Mouse (Mus musculus): ENCODE data around the gene Synrg. TPM values are rescaled to one million over a fixed set of nuclear protein-coding genes. Genes with fewer than 3 reads are reported as not detected.

Gene Synrg
- total and polyA plus RNA-seq, 3 experiments, result 9.5 to 25.2 (median 15.8) TPM

DNA sequence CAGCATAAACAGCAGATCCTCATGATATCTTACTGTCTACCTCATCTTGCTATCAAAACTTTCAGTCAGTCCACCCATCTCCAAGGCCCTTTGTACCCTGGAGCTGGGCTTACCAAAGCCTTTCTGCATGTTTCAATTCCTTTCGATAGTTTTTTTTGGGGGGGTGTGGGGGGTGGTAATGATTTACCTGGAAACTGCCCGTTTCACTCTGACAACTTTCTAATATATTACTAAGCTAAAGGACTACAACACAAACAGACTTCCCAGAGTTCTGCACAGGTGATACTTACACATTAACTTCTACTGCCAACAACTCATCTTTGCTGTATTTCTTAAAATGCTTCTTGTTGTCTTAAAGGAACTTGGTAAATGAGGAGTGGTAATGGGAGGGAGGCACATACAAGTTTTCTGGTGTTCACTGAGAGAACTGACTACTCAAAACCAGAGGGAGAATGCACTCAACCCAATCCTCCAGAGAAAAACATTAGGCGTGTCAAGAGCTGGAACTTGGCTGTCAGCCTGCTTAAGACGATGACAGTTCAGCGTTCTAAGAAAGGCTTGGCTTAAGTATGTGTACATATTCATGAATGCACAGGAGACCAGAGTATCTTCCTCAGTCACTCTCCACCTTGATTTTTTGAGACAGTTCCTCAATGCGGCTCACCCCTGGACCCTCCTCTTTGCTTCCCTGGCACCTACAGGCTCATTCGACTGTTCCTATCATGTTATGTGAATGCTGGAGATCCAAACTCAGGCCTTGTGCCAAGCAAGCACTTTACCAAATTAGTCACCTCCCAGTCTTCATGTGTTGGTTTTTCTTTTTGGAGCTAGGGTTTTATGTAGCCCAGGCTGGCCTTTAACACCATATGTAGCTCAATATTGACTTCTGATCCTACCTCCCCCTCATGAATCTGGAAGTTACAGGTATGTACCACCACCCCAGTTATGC is 109.9 kb downstream of the Synrg start:
- Histone ChIP-seq H3K4me1 (ENCODE audit: control insufficient read depth in 1 of 2, insufficient read depth in 2 of 2) (peaks cover 22 to 60% of the 10 kb centered on the region in 2 experiments), H3K79me2 (replicated peaks; ENCODE audit: control insufficient read depth, extremely low read depth, insufficient read depth, poor library complexity, severe bottlenecking) (no peaks in the 10 kb centered on the region), H3K9ac (ENCODE audit: insufficient read depth, low read depth) (peak overlapping the region; percentile 36), H3K9me3 (replicated peaks; ENCODE audit: low read length) (no peaks in the 10 kb centered on the region), H3K27ac (ENCODE audit: insufficient read depth, low read depth) (peak overlapping the region; percentile 92), H3K4me3 (replicated peaks in 1 of 3; ENCODE audit: low read depth in 2 of 3, low read length in 2 of 3, poor library complexity in 1 of 3) (no peak overlapping the region), H3K4me2 (ENCODE audit: insufficient read depth, low read depth, poor library complexity, severe bottlenecking) (peak overlapping the region; percentile 39), H3K27me3 (replicated peaks) (no peaks in the 10 kb centered on the region), H3K36me3 (replicated peaks in 1 of 2; ENCODE audit: control insufficient read depth in 1 of 2, insufficient read depth in 1 of 2, low read length in 1 of 2) (peaks cover 6 to 19% of the 10 kb centered on the region in 2 experiments)
- dilution Hi-C loops (cut with MboI; ENCODE audit: extremely low pct_ligation_motif_present, extremely low pct_unique_long_range_greater_than_20kb, low sequenced_read_pairs) (no loop called here), in situ Hi-C loops (cut with MboI; ENCODE audit: low pct_ligation_motif_present, low pct_unique_long_range_greater_than_20kb, low sequenced_read_pairs) (loop anchor here (5.0 kb wide), 1 partner anchor 33 kb away; no protein-coding TSS in a partner anchor)
- no peak for TF ChIP-seq CTCF (conservative IDR thresholded peaks at IDR 0.05 in 1 of 2, IDR thresholded peaks at IDR 0.05 in 1 of 2; ENCODE audit: low read depth in 2 of 2, low read length in 2 of 2)
- TF ChIP-seq SIN3A (IDR thresholded peaks at IDR 0.05; ENCODE audit: low read length), result peak; percentile 67
- peak; percentile 72; the same call in 1 of the 2 replicates for TF ChIP-seq ETS1 (conservative IDR thresholded peaks at IDR 0.05; ENCODE audit: low read depth, low read length)
- TF ChIP-seq GABPA (IDR thresholded peaks at IDR 0.05; ENCODE audit: insufficient replicate concordance, low read depth, low read length), result no peak
- TF ChIP-seq BHLHE40 (IDR thresholded peaks at IDR 0.05; ENCODE audit: low read depth, low read length), result peak; percentile 46
- TF ChIP-seq EP300 (IDR thresholded peaks at IDR 0.05; ENCODE audit: low read length), result peak; percentile 47; the same call in 1 of the 2 replicates
- peak; percentile 69; the same call in 1 of the 2 replicates for TF ChIP-seq JUND (conservative IDR thresholded peaks at IDR 0.05; ENCODE audit: low read depth, low read length)
- no peak for TF ChIP-seq RCOR1 (conservative IDR thresholded peaks at IDR 0.05; ENCODE audit: low read depth, low read length)
- TF ChIP-seq ZNF384 (IDR thresholded peaks at IDR 0.05; ENCODE audit: low read depth, low read length), result 0 out of 2 replicates have a peak, but pooled peaks have one; percentile 8
- peak; percentile 70; the same call in 1 of the 2 replicates for TF ChIP-seq TCF12 (IDR thresholded peaks at IDR 0.05; ENCODE audit: low read depth, low read length)
- no peak for TF ChIP-seq USF2 (conservative IDR thresholded peaks at IDR 0.05; ENCODE audit: low read depth, low read length)
- peak; percentile 52; the same call in 1 of the 2 replicates for TF ChIP-seq JUN (IDR thresholded peaks at IDR 0.05; ENCODE audit: insufficient read depth, low read depth, low read length)
- TF ChIP-seq MEF2A (IDR thresholded peaks at IDR 0.05; ENCODE audit: borderline replicate concordance, low read depth, low read length), result peak; percentile 57; the same call in 1 of the 2 replicates
- peak; percentile 77; the same call in 1 of the 2 replicates for TF ChIP-seq MAZ (IDR thresholded peaks at IDR 0.05; ENCODE audit: low read depth, low read length)
- TF ChIP-seq POLR2A (IDR thresholded peaks at IDR 0.05; ENCODE audit: low read depth, low read length), result no peak
- TF ChIP-seq MXI1 (IDR thresholded peaks at IDR 0.05; ENCODE audit: low read depth, low read length), result peak; percentile 59; the same call in 1 of the 2 replicates
- peak; percentile 93 for TF ChIP-seq IRF4 (IDR thresholded peaks at IDR 0.05; ENCODE audit: low read depth, low read length)
- peak; percentile 64 for DNase-seq (ENCODE audit: extremely low read depth)

DNA sequence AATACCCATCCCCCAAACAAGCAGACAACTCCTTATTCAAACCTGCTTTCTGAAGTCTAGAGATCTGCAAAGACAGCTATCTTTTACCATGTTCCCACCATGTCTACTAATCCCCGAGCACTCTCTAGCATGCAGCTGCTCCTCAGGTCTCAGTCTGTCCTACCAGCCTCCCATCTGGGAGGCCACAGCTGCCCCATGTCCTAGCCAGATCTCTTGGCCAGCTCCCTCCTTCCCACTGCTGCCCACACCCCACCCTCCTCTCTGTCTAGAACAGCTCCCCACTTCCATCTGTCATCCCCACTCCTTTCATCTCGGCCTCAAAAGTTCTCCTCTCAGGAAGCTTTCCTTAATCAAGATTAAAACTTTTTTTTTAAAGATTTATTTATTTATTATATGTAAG is 112.8 kb downstream of the Synrg start:
- dilution Hi-C loops (cut with MboI; ENCODE audit: extremely low pct_ligation_motif_present, extremely low pct_unique_long_range_greater_than_20kb, low sequenced_read_pairs), result no loop called here
- H3K27me3 ChIP-seq (replicated peaks), result no peaks in the 10 kb centered on the region
- peaks cover 23 to 45% of the 10 kb centered on the region in 2 experiments for H3K36me3 ChIP-seq (replicated peaks in 1 of 2; ENCODE audit: control insufficient read depth in 1 of 2, insufficient read depth in 1 of 2, low read length in 1 of 2)
- TF ChIP-seq PAX5 (IDR thresholded peaks at IDR 0.05; ENCODE audit: low read length) (no peak), MYC (IDR thresholded peaks at IDR 0.05; ENCODE audit: low read depth, low read length) (no peak), ZMIZ1 (IDR thresholded peaks at IDR 0.05; ENCODE audit: low read depth, low read length) (no peak), TBP (conservative IDR thresholded peaks at IDR 0.05; ENCODE audit: low read depth, low read length) (no peak), POLR2AphosphoS2 (IDR thresholded peaks at IDR 0.05; ENCODE audit: low read depth, low read length) (no peak), MAZ (IDR thresholded peaks at IDR 0.05; ENCODE audit: low read depth, low read length) (no peak), ZNF384 (IDR thresholded peaks at IDR 0.05; ENCODE audit: low read depth, low read length) (no peak), NELFE (IDR thresholded peaks at IDR 0.05; ENCODE audit: low read depth, low read length) (no peak), JUND (conservative IDR thresholded peaks at IDR 0.05; ENCODE audit: low read depth, low read length) (no peak), MAX (IDR thresholded peaks at IDR 0.05; ENCODE audit: low read length) (no peak), SIN3A (IDR thresholded peaks at IDR 0.05; ENCODE audit: low read length) (no peak), ETS1 (conservative IDR thresholded peaks at IDR 0.05; ENCODE audit: low read depth, low read length) (no peak)
- DNase-seq (ENCODE audit: extremely low read depth), result no peak
- no peaks in the 10 kb centered on the region for H3K9me3 ChIP-seq (replicated peaks; ENCODE audit: low read length)
- H3K79me2 ChIP-seq (replicated peaks; ENCODE audit: control insufficient read depth, extremely low read depth, insufficient read depth, poor library complexity, severe bottlenecking), result no peaks in the 10 kb centered on the region
- peaks cover 14 to 34% of the 10 kb centered on the region in 2 experiments for H3K4me1 ChIP-seq (ENCODE audit: control insufficient read depth in 1 of 2, insufficient read depth in 2 of 2)
- H3K27ac ChIP-seq (ENCODE audit: insufficient read depth, low read depth), result no peak overlapping the region
- in situ Hi-C loops (cut with MboI; ENCODE audit: low pct_ligation_motif_present, low pct_unique_long_range_greater_than_20kb, low sequenced_read_pairs), result no loop called here
- H3K4me3 ChIP-seq (replicated peaks in 1 of 3; ENCODE audit: low read depth in 2 of 3, low read length in 2 of 3, poor library complexity in 1 of 3), result no peak overlapping the region
- no peak overlapping the region for H3K4me2 ChIP-seq (ENCODE audit: insufficient read depth, low read depth, poor library complexity, severe bottlenecking)
- no peak overlapping the region for H3K9ac ChIP-seq (ENCODE audit: insufficient read depth, low read depth)

Data from CH12.LX (cell line).